Mouse (Mus musculus): ENCODE data around the gene Fbxl8. TPM values are rescaled to one million over a fixed set of nuclear protein-coding genes. Genes with fewer than 3 reads are reported as not detected.
A peak's percentile ranks its signal among the peaks of the same experiment; 100 is the strongest.

Fbxl8 gene
- polyA plus RNA-seq, 1 experiment from 2014 or later, result 0.61 TPM

- 69% methylated on average over 7 of the region's 7 CpGs for WGBS
- peaks cover 95% of the 10 kb centered on the region for H3K27me3 ChIP-seq
- no peak overlapping the region for H3K4me3 ChIP-seq (replicated peaks)
- ATAC-seq, result no peak
- no peaks in the 10 kb centered on the region for H3K36me3 ChIP-seq
- H3K9ac ChIP-seq (replicated peaks), result no peak overlapping the region
- H3K4me2 ChIP-seq (replicated peaks), result no peak overlapping the region
- peaks cover 26% of the 10 kb centered on the region for H3K4me1 ChIP-seq (replicated peaks)
- H3K27ac ChIP-seq, result no peak overlapping the region
- no peaks in the 10 kb centered on the region for H3K9me3 ChIP-seq
Observed at GRCm38 (mm10) chr8:105260371-105261099, 3.9 kb upstream of the Fbxl8 start.

- 86% methylated on average over 12 of the region's 12 CpGs for WGBS
- H3K4me3 ChIP-seq (replicated peaks), result no peak overlapping the region
- H3K4me2 ChIP-seq (replicated peaks), result no peak overlapping the region
- no peak overlapping the region for H3K9ac ChIP-seq (replicated peaks)
- no peak for ATAC-seq
- no peak overlapping the region for H3K27ac ChIP-seq
- H3K36me3 ChIP-seq, result no peaks in the 10 kb centered on the region
- no peaks in the 10 kb centered on the region; the same call in 1 of the 2 replicates for H3K9me3 ChIP-seq
- peaks cover 26% of the 10 kb centered on the region for H3K4me1 ChIP-seq (replicated peaks)
- peaks cover 95% of the 10 kb centered on the region for H3K27me3 ChIP-seq
Observed at GRCm38 (mm10) chr8:105261326-105261980, 3.0 kb upstream of the Fbxl8 start.

- H3K27me3 ChIP-seq, result peaks cover 97% of the 10 kb centered on the region
- no peak overlapping the region for H3K9ac ChIP-seq (replicated peaks)
- no peaks in the 10 kb centered on the region for H3K36me3 ChIP-seq
- 42% methylated on average over 16 of the region's 16 CpGs for WGBS
- H3K27ac ChIP-seq, result no peak overlapping the region
- 0 out of 2 replicates have a peak overlapping the region, but pooled peaks have one; percentile 84 for H3K4me2 ChIP-seq (replicated peaks)
- peaks cover 32% of the 10 kb centered on the region for H3K4me1 ChIP-seq (replicated peaks)
- H3K4me3 ChIP-seq (replicated peaks), result peak overlapping the region; percentile 62; the same call in 1 of the 2 replicates
- H3K9me3 ChIP-seq, result no peaks in the 10 kb centered on the region; the same call in 1 of the 2 replicates
- no peak for ATAC-seq
Observed at GRCm38 (mm10) chr8:105263244-105263912, 1.1 kb upstream of the Fbxl8 start.

GRCm38 (mm10) chr8:105265128-105265527 lies 680 bp downstream of the Fbxl8 start:
- ATAC-seq, result no peak
- H3K4me2 ChIP-seq (replicated peaks), result peak overlapping the region; percentile 84; the same call in 1 of the 2 replicates
- no peaks in the 10 kb centered on the region; the same call in 1 of the 2 replicates for H3K9me3 ChIP-seq
- no peaks in the 10 kb centered on the region for H3K36me3 ChIP-seq
- H3K4me1 ChIP-seq (replicated peaks), result peaks cover 37% of the 10 kb centered on the region
- H3K4me3 ChIP-seq (replicated peaks), result peak overlapping the region; percentile 62
- WGBS, result 11% methylated on average over 10 of the region's 10 CpGs
- H3K27ac ChIP-seq, result no peak overlapping the region
- peaks cover 97% of the 10 kb centered on the region for H3K27me3 ChIP-seq
- H3K9ac ChIP-seq (replicated peaks), result peak overlapping the region; percentile 67; the same call in 1 of the 2 replicates

GRCm38 (mm10) chr8:105266775-105267174 lies 2.3 kb downstream of the Fbxl8 start:
- H3K27me3 ChIP-seq, result peaks cover 97% of the 10 kb centered on the region
- no peak for ATAC-seq
- WGBS, result 7% methylated on average over 13 of the region's 13 CpGs
- H3K9ac ChIP-seq (replicated peaks), result no peak overlapping the region; the same call in 1 of the 2 replicates
- no peak overlapping the region for H3K4me2 ChIP-seq (replicated peaks)
- H3K9me3 ChIP-seq, result no peaks in the 10 kb centered on the region; the same call in 1 of the 2 replicates
- H3K36me3 ChIP-seq, result no peaks in the 10 kb centered on the region
- no peak overlapping the region for H3K4me3 ChIP-seq (replicated peaks)
- H3K27ac ChIP-seq, result no peak overlapping the region
- peaks cover 46% of the 10 kb centered on the region for H3K4me1 ChIP-seq (replicated peaks)

DNA sequence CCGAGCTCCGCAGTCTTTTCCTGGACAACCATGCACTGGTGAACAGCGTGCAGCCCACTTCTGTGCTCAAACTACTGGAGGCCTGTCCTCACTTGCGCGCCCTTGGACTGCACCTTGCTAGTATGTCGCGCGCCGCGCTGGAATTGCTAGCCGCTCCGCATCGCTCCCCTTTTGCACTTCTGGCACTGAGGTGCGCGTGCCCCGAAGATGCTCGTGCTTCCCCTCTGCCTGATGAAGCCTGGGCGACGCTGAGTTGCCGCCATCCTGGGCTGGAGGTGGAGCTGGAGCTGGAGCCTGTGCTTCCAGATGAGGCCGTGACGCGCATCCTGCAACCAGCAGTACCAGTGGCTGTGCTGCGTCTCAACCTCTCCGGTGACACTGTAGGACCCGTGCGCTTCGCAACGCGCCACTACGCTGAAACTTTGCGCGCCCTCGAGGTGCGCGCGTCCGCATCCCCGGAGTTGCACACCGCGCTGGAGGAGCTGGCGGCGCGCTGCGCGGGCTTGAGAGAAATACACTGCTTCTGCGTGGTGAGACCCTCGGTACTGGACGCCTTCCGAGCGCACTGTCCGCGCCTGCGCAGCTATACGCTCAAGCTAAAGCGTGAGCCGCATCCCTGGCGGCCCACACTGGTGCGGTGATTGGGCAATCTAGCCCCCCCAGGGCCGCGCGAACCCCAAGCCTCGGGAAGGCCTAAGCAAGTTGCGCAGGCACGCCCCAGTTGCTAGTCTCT lies 4.1 kb downstream of the Fbxl8 start:
- Histone ChIP-seq H3K4me2 (replicated peaks) (peak overlapping the region; percentile 75), H3K27ac (0 out of 2 replicates have a peak overlapping the region, but pooled peaks have one; percentile 14), H3K4me3 (replicated peaks) (peak overlapping the region; percentile 50), H3K9ac (replicated peaks) (peak overlapping the region; percentile 42), H3K27me3 (peaks cover 99% of the 10 kb centered on the region), H3K4me1 (replicated peaks) (peaks cover 46% of the 10 kb centered on the region), H3K36me3 (no peaks in the 10 kb centered on the region), H3K9me3 (no peaks in the 10 kb centered on the region; the same call in 1 of the 2 replicates)
- peak; percentile 89 for ATAC-seq
- under 1% methylated on average over 65 of the region's 65 CpGs for WGBS

DNA sequence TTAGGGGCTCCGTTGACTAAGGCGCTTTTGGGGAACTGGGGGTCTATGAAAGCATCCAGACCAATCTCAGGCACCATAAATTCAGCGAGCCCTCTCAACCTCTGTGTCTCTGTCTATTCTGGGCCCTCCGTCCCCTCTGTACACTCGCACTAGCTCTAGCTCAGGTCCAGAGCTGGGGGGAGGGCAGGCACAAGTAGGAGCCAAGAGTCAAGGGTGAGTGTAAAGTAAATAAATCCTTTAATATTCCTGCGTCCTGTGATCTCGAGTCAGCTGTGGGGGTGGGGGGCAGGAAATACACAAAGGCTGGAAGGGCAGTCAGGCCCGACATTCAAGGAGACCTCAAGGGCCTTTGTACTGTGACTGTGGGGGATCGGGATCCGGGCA lies 4.6 kb downstream of the Fbxl8 start:
- WGBS, result 1% methylated on average over 10 of the region's 10 CpGs
- no peak overlapping the region for H3K27ac ChIP-seq

GRCm38 (mm10) chr8:105269461-105269947 lies 5.1 kb downstream of the Fbxl8 start, which contains the start of gene Hsf4:
Gene Hsf4 (plus strand): TSS chr8:105269801.
- Histone ChIP-seq H3K27me3 (peaks cover 99% of the 10 kb centered on the region), H3K4me3 (replicated peaks) (peak within 1 kb of the TSS; percentile 50), H3K27ac (0 out of 2 replicates have a peak within 1 kb of the TSS, but pooled peaks have one; percentile 14), H3K9me3 (no peaks in the 10 kb centered on the region; the same call in 1 of the 2 replicates), H3K9ac (replicated peaks) (peak within 1 kb of the TSS; percentile 42), H3K36me3 (no peaks in the 10 kb centered on the region), H3K4me2 (replicated peaks) (peak within 1 kb of the TSS; percentile 75), H3K4me1 (replicated peaks) (peaks cover 38% of the 10 kb centered on the region)
- WGBS, result under 1% methylated on average over 42 of the region's 42 CpGs
- 0 out of 2 replicates have a peak, but pooled peaks have one; percentile 2 for ATAC-seq

More for the DNA sequence above, 4.6 kb downstream of the Fbxl8 start:
- peak overlapping the region; percentile 75 for H3K4me2 ChIP-seq (replicated peaks)
- H3K36me3 ChIP-seq, result no peaks in the 10 kb centered on the region
- H3K4me1 ChIP-seq (replicated peaks), result peaks cover 43% of the 10 kb centered on the region
- no peaks in the 10 kb centered on the region; the same call in 1 of the 2 replicates for H3K9me3 ChIP-seq
- peaks cover 99% of the 10 kb centered on the region for H3K27me3 ChIP-seq
- H3K4me3 ChIP-seq (replicated peaks), result peak overlapping the region; percentile 50
- peak; percentile 50 for ATAC-seq
- H3K9ac ChIP-seq (replicated peaks), result peak overlapping the region; percentile 42

DNA sequence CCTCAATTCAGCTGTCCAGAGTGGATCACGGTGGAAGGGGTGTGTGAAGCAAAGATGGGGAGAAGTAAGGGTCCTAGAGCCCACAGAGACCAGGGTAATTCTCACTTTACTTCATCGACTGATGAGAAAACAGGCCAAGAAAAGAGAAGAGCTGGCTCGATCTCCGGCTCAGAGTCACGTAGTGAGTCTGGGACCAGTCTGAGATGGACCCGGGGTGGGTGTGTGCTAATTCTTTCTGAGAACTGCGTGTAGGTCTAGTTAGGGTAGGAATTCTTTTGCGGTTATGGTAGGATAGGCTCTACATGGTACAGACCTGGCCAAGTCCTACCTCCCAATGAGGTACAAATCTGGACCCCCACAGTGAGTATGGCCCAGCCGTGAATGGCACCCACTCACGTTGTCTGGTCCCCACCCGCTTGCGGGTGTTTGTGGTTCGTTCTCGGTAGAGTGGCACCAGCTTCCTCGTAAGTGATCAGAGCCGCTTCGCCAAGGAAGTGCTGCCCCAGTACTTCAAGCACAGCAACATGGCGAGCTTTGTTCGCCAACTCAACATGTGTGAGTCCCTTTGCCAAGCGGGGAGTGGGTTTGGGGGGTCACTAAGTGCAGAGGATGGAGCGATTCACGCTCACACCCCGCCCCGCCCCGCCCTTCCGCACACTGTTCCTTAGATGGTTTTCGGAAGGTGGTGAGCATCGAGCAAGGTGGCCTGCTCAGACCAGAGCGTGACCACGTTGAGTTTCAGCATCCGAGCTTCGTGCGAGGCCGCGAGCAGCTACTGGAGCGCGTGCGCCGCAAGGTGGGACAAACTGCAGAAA lies 5.9 kb downstream of the Fbxl8 start:
- Histone ChIP-seq H3K4me3 (replicated peaks) (peak overlapping the region; percentile 50), H3K9ac (replicated peaks) (peak overlapping the region; percentile 42; the same call in 1 of the 2 replicates)

DNA sequence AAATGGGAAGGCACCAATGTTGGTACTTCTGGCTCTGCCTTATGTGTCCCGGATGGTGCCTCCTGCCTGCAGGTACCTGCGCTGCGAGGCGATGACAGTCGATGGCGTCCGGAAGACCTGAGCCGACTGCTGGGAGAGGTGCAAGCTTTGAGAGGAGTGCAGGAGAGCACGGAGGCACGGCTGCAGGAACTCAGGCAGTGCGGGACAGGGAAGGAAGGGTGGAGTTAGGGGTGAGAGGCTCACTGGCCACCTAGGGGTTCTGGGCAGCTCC lies 6.4 kb downstream of the Fbxl8 start:
- Histone ChIP-seq H3K9ac (replicated peaks) (no peak overlapping the region), H3K36me3 (no peaks in the 10 kb centered on the region), H3K4me1 (replicated peaks) (peaks cover 38% of the 10 kb centered on the region), H3K27ac (no peak overlapping the region), H3K4me3 (replicated peaks) (peak overlapping the region; percentile 5; the same call in 1 of the 2 replicates), H3K4me2 (replicated peaks) (peak overlapping the region; percentile 25; the same call in 1 of the 2 replicates), H3K9me3 (no peaks in the 10 kb centered on the region; the same call in 1 of the 2 replicates), H3K27me3 (peaks cover 99% of the 10 kb centered on the region)
- WGBS, result 2% methylated on average over 11 of the region's 11 CpGs
- no peak for ATAC-seq

More for the DNA sequence above, 5.9 kb downstream of the Fbxl8 start:
- WGBS, result 3% methylated on average over 39 of the region's 39 CpGs
- no peak for ATAC-seq
- peaks cover 33% of the 10 kb centered on the region for H3K4me1 ChIP-seq (replicated peaks)
- no peaks in the 10 kb centered on the region for H3K36me3 ChIP-seq
- H3K9me3 ChIP-seq, result no peaks in the 10 kb centered on the region; the same call in 1 of the 2 replicates
- no peak overlapping the region for H3K27ac ChIP-seq
- H3K27me3 ChIP-seq, result peaks cover 99% of the 10 kb centered on the region
- peak overlapping the region; percentile 75 for H3K4me2 ChIP-seq (replicated peaks)

All from midbrain, embryonic 13.5 days (tissue).